Mouse (Mus musculus) embryonic facial prominence, embryonic 11.5 days (tissue): ENCODE measurements around the gene Bcam. TPM values are rescaled to one million over a fixed set of nuclear protein-coding genes. Genes with fewer than 3 reads are reported as not detected.

Experiments
- ATAC-seq: fragments of 200-750 bp; cut with Nextera tagmentation; replicated peaks from 2 replicates; pipeline ENCODE4 v1.8.0; 2017; ENCODE audit warnings: low read depth; ENCODE audit not compliant: insufficient number of reproducible peaks, low FRiP score, low TSS enrichment
- DNase-seq: peaks from one replicate; pipeline ENCODE4 v3.0.0-alpha.2; 2015; ENCODE audit warnings: low spot score
- H3K27ac ChIP-seq: fragments of 300-500 bp; sonication (generic); replicated peaks from 2 replicates; pipeline ENCODE4 v1.5.1; 2014; ENCODE audit warnings: mild to moderate bottlenecking, low read depth, low read length, control low read depth
- H3K27me3 ChIP-seq: fragments of 300-500 bp; sonication (generic); 2 replicates; pipeline ENCODE4 v1.6.1; 2014; ENCODE audit warnings: mild to moderate bottlenecking, low read length, moderate library complexity, mixed read lengths; ENCODE audit not compliant: control insufficient read depth, insufficient read depth
- H3K36me3 ChIP-seq: fragments of 300-500 bp; sonication (generic); replicated peaks from 2 replicates; pipeline ENCODE4 v1.6.1; 2014; ENCODE audit warnings: low read depth, mild to moderate bottlenecking, low read length, moderate library complexity, mixed read lengths; ENCODE audit not compliant: control insufficient read depth, insufficient read depth
- H3K4me1 ChIP-seq: fragments of 300-500 bp; sonication (generic); 2 replicates; pipeline ENCODE4 v1.6.1; 2014; ENCODE audit warnings: low read length, mixed read lengths; ENCODE audit not compliant: control insufficient read depth, insufficient read depth
- H3K4me2 ChIP-seq: fragments of 300-500 bp; sonication (generic); 2 replicates; pipeline ENCODE4 v1.6.1; 2014; ENCODE audit warnings: low read depth, mild to moderate bottlenecking, control low read depth, low read length, moderate library complexity
- H3K4me3 ChIP-seq: fragments of 300-500 bp; sonication (generic); 2 replicates; pipeline ENCODE4 v1.5.1; 2014; ENCODE audit warnings: low read depth, low read length, control low read depth
- H3K9ac ChIP-seq: fragments of 300-500 bp; sonication (generic); replicated peaks from 2 replicates; pipeline ENCODE4 v1.6.1; 2014; ENCODE audit warnings: mild to moderate bottlenecking, control low read depth, low read length
- H3K9me3 ChIP-seq: fragments of 300-500 bp; sonication (generic); replicated peaks from 2 replicates; pipeline ENCODE4 v1.6.1; 2016; ENCODE audit warnings: mild to moderate bottlenecking, low read length, inconsistent platforms, mixed read lengths; ENCODE audit not compliant: control insufficient read depth
- WGBS: fragments of 180-500 bp; shearing (Covaris S2); extraction: QIAGEN DNeasy Blood & Tissue Kit; methylation state at CpG from one replicate; pipeline ENCODE4 v1.1.7; 2014; 5-methylcytosine and 5-hydroxymethylcytosine counted together
- polyA plus RNA-seq: library from polyadenylated mRNA; unstranded; fragments of >200 nt; fragmentation: Nextera tagmentation; extraction: Ambion mirVana; gene quantifications from 2 replicates; pipeline ENCODE4 v1.2.1, GENCODE M21; 2014

Gene Bcam
- polyA plus RNA-seq, 1 experiment from 2014 or later = 43.8 TPM

- no peak for DNase-seq
- H3K9me3 ChIP-seq = no peaks in the 10 kb centered on the region
- H3K36me3 ChIP-seq = no peaks in the 10 kb centered on the region; the same call in 1 of the 2 replicates
- H3K27ac ChIP-seq = no peak overlapping the region
- peaks cover 4% of the 10 kb centered on the region for H3K4me1 ChIP-seq
- no peaks in the 10 kb centered on the region for H3K27me3 ChIP-seq
- ATAC-seq = no peak
- H3K4me3 ChIP-seq = no peak overlapping the region
- WGBS = 87% methylated on average over 6 of the region's 6 CpGs
- no peak overlapping the region for H3K4me2 ChIP-seq
- H3K9ac ChIP-seq = no peak overlapping the region
These were observed 27.0 kb downstream of the Bcam start for GRCm38 (mm10) chr7:19743791-19744190.

- 32% methylated on average over 5 of the region's 5 CpGs for WGBS
- Histone ChIP-seq H3K27me3 (no peaks in the 10 kb centered on the region), H3K4me1 (peaks cover 4% of the 10 kb centered on the region), H3K9ac (no peak overlapping the region), H3K4me2 (no peak overlapping the region), H3K36me3 (no peaks in the 10 kb centered on the region; the same call in 1 of the 2 replicates), H3K4me3 (no peak overlapping the region), H3K27ac (no peak overlapping the region), H3K9me3 (no peaks in the 10 kb centered on the region)
- ATAC-seq = no peak
- DNase-seq = no peak
These were observed 28.3 kb downstream of the Bcam start for GRCm38 (mm10) chr7:19742468-19742867.

- no peak for DNase-seq
- H3K4me2 ChIP-seq = no peak overlapping the region
- H3K36me3 ChIP-seq = peaks cover 2% of the 10 kb centered on the region
- WGBS = 7% methylated on average over 8 of the region's 8 CpGs
- peak; percentile 37; the same call in 1 of the 2 replicates for ATAC-seq
- no peaks in the 10 kb centered on the region for H3K9me3 ChIP-seq
- H3K27ac ChIP-seq = peak overlapping the region; percentile 49; the same call in 1 of the 2 replicates
- no peak overlapping the region for H3K4me3 ChIP-seq
- peaks cover 4% of the 10 kb centered on the region for H3K4me1 ChIP-seq
- no peak overlapping the region for H3K9ac ChIP-seq
- H3K27me3 ChIP-seq = no peaks in the 10 kb centered on the region
These were observed 29.3 kb downstream of the Bcam start for GRCm38 (mm10) chr7:19741329-19742031.

DNA sequence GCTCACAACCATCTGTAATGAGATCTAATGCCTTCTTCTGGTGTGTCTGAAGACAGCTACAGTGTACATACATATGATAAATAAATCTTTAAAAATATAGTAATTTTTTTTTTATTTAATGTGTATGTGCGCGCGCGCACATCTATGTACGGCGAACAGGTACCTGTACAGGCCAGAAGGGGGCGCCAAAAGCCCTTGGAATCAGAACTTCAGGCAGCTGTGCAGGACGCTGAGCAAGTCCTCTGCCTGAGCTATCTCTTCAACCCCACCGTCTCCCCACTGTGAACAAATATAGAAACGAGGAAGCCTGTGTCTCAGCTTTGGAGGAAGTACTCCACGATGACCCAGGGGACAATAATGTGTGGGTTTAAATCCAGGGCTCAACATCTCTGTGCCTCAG is 30.5 kb downstream of the Bcam start:
- H3K36me3 ChIP-seq = peaks cover 2% of the 10 kb centered on the region
- H3K9me3 ChIP-seq = no peaks in the 10 kb centered on the region
- DNase-seq = no peak
- H3K4me2 ChIP-seq = no peak overlapping the region
- H3K27ac ChIP-seq = no peak overlapping the region
- ATAC-seq = no peak
- H3K4me3 ChIP-seq = no peak overlapping the region
- H3K9ac ChIP-seq = no peak overlapping the region
- no peaks in the 10 kb centered on the region for H3K27me3 ChIP-seq
- H3K4me1 ChIP-seq = peaks cover 4% of the 10 kb centered on the region
- WGBS = 90% methylated on average over 11 of the region's 11 CpGs

GRCm38 (mm10) chr7:19738771-19739170 is 32.0 kb downstream of the Bcam start:
- ATAC-seq (no peak), DNase-seq (no peak)
- Histone ChIP-seq H3K27me3 (no peaks in the 10 kb centered on the region), H3K9ac (no peak overlapping the region), H3K4me2 (no peak overlapping the region), H3K4me1 (peaks cover 2% of the 10 kb centered on the region; the same call in 1 of the 2 replicates), H3K36me3 (peaks cover 5% of the 10 kb centered on the region), H3K4me3 (no peak overlapping the region), H3K27ac (no peak overlapping the region), H3K9me3 (no peaks in the 10 kb centered on the region)
- 91% methylated on average over 3 of the region's 3 CpGs for whole genome bisulfite sequencing

DNA sequence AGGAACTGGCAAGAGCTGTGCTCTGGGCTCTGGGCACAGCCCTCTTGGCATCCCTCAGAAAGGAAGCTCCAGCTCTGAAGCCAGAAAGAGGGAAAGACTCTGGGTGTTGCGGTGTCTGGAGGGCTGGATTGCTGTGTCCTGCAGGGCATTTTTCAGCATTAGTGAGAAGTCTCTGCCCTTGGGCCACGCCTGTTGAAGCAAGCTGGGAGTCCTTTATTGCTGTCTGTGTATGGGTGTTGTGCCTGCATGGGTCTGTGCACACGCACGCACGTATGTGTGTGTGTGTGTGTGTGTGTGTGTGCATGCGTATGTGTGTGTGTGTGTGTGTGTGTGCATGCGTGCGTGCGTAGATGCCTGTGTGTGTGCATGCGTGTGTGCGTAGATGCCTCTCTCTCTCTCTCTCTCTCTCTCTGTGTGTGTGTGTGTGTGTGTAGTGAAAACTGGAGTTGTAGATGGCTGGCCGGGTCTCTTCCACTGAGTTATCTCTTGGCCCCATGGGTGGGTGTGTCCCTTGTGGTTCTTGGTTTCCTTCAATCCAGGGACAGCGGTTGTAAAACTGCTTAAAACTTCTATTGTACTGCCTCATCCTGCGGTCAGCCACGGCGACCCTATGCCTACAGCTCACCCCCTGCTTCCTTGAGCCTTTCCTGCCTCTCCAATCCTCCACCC is 34.3 kb downstream of the Bcam start:
- no peak for DNase-seq
- no peak for ATAC-seq
- Histone ChIP-seq H3K4me2 (no peak overlapping the region), H3K36me3 (peaks cover 10% of the 10 kb centered on the region), H3K27ac (no peak overlapping the region), H3K9me3 (no peaks in the 10 kb centered on the region), H3K4me3 (no peak overlapping the region), H3K9ac (no peak overlapping the region), H3K27me3 (no peaks in the 10 kb centered on the region), H3K4me1 (0 out of 2 replicates have a peak, but pooled peaks cover 2% of the 10 kb centered on the region)
- WGBS = 91% methylated on average over 16 of the region's 16 CpGs

DNA sequence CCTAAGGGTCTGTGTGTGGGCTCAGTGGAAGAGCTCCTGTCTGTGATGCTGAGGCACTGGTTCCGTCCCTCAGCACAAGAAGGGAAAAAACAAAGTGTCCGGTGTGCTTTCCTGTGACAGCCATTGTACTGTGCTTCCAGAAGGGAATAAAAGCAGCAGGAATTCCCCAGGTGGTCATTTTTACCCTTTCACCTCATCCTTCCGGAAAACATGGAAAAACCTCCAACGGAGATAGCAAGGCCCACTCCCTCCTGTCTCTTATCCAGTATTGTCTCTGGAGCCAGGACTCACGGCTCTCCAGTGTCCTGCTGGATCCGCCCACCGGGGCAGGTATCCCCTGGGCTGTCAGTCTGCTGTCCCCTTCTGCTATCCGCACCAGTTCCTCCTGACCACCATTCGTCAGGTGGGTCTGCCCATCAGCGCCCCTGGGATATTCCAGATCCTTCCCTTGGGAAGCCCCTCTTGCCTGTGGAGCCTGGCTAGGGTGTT is 36.6 kb downstream of the Bcam start:
- ATAC-seq (no peak), DNase-seq (no peak)
- H3K4me2 ChIP-seq = no peak overlapping the region
- no peaks in the 10 kb centered on the region for H3K4me1 ChIP-seq
- no peak overlapping the region for H3K9ac ChIP-seq
- H3K4me3 ChIP-seq = no peak overlapping the region
- no peak overlapping the region for H3K27ac ChIP-seq
- no peaks in the 10 kb centered on the region for H3K27me3 ChIP-seq
- H3K9me3 ChIP-seq = no peaks in the 10 kb centered on the region
- peaks cover 17% of the 10 kb centered on the region for H3K36me3 ChIP-seq
- 89% methylated on average over 10 of the region's 10 CpGs for WGBS

DNA sequence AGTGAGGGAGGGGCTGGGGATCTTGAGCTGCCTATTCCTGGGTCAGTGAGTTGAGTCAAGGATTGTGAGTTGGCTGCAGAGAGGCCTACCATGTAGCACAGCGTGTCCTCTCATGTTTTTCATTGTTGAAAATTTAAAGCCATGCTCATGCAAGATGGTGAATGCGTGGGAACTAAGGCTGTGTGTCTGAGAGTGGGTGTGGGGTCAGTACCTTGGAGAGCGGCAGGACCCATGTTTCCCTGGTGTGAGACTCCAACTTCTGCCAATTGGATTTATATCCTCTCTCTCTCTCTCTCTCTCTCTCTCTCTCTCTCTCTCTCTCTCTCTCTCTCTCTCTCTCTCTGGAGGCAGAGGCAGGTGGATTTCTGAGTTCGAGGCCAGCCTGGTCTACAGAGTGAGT is 44.3 kb downstream of the Bcam start:
- no peak overlapping the region for H3K4me2 ChIP-seq
- H3K36me3 ChIP-seq = peaks cover 9% of the 10 kb centered on the region
- 97% methylated on average over 4 of the region's 4 CpGs for WGBS
- H3K9ac ChIP-seq = no peak overlapping the region
- no peaks in the 10 kb centered on the region for H3K9me3 ChIP-seq
- ATAC-seq = no peak
- H3K4me3 ChIP-seq = no peak overlapping the region
- no peak for DNase-seq
- no peaks in the 10 kb centered on the region for H3K4me1 ChIP-seq
- no peak overlapping the region for H3K27ac ChIP-seq
- no peaks in the 10 kb centered on the region for H3K27me3 ChIP-seq
